ENCODE assay signal across 7 mouse cellular contexts in the genomic region with DNA sequence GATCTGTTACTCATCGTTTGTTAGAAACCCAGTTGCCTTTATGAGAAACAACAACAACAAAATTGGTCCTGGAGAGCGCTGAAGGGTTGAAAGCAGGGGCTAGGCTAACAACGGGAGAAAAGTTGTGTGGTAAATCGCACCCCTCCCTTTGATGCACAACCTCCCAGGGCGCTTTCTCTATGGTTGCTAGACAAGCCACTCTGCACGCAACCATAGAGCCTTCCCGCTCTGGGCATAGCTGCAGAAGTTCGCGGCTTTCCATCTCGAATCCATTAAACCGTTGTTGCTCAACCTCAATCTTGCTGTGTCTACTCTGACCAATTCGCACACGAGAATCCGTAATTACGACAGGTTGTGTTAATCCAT. TPM values are rescaled to one million over a fixed set of nuclear protein-coding genes. Genes with fewer than 3 reads are reported as not detected.
DNase-seq lines count a peak whose midpoint lies in the region; ATAC-seq lines count a peak whose summit lies in the region.

No protein-coding gene starts in this region.

- ATAC-seq in common myeloid progenitor, adult 5-6 weeks (replicated peaks; ENCODE audit: low read depth, poor library complexity, severe bottlenecking), result peak; percentile 39
- ATAC-seq in megakaryocyte progenitor cell, adult 5-6 weeks (replicated peaks; ENCODE audit: poor library complexity), result peak; percentile 34

- DNase-seq in layer of hippocampus, adult 9-11 months, result peak; percentile 76
- DNase-seq in layer of hippocampus, adult 9-10 months (ENCODE audit: low spot score), result no peak
- DNase-seq in frontal cortex, postnatal 14 days (ENCODE audit: low spot score in 2 of 2), result peak; percentile 63 to 67
- DNase-seq in layer of hippocampus, postnatal 25 days (ENCODE audit: extremely low spot score in 1 of 2, low spot score in 1 of 2), result peak; percentile 44 to 48
- peak; percentile 72 to 76 for DNase-seq in spleen, postnatal 10 days (ENCODE audit: low spot score in 2 of 2)

RNA-seq across cellular contexts. Expression of gene Hnrnpul1, which starts 0.9 kb away (rescaled TPM):
- 128 and 173 TPM in 2 replicates for total RNA-seq in common myeloid progenitor, adult 5-6 weeks (2017)
- total RNA-seq in layer of hippocampus, postnatal 25 days (2021), result 100 to 1,000 TPM; 103 to 114 TPM
- 132 and 135 TPM in 2 replicates for total RNA-seq in megakaryocyte progenitor cell, adult 5-6 weeks (2015)
- 126 and 141 TPM in 2 replicates for total RNA-seq in megakaryocyte progenitor cell, adult 5-6 weeks (2017)

RNA-seq across cellular contexts. Expression of gene Axl, which starts 33.1 kb away (rescaled TPM):
- total RNA-seq in common myeloid progenitor, adult 5-6 weeks (2017), result 0.96 and 4.0 TPM in 2 replicates
- 10 to 100 TPM; 37.2 to 43.5 TPM for total RNA-seq in layer of hippocampus, postnatal 25 days (2021)
- total RNA-seq in megakaryocyte progenitor cell, adult 5-6 weeks (2015), result 1.1 and 2.3 TPM in 2 replicates
- total RNA-seq in megakaryocyte progenitor cell, adult 5-6 weeks (2017), result 1.5 and 1.9 TPM in 2 replicates

RNA-seq across cellular contexts. Expression of gene Ccdc97, which starts 36.6 kb away (rescaled TPM):
- 11.9 and 17.5 TPM in 2 replicates for total RNA-seq in common myeloid progenitor, adult 5-6 weeks (2017)
- total RNA-seq in layer of hippocampus, postnatal 25 days (2021), result 10 to 100 TPM; 54.6 to 58.5 TPM
- 25.1 and 27.4 TPM in 2 replicates for total RNA-seq in megakaryocyte progenitor cell, adult 5-6 weeks (2015)
- total RNA-seq in megakaryocyte progenitor cell, adult 5-6 weeks (2017), result 10.5 and 18.3 TPM in 2 replicates
